Mouse (Mus musculus) thymus, postnatal 0 days (tissue): ENCODE results near the gene Gm10147. TPM values are rescaled to one million over a fixed set of nuclear protein-coding genes. Genes with fewer than 3 reads are reported as not detected.
"Not testable (repeated sequence)": the region's sequence is repeated elsewhere in the genome, so short reads cannot be mapped to it uniquely, and the experiment has no call there.

ENCODE experiments used
- DNase-seq: peaks from one replicate; pipeline ENCODE4 v3.0.0-alpha.2; 2015; ENCODE audit warnings: low spot score
- microRNA-seq: library from miRNA; unstranded; fragments of <30 nt; microRNA quantifications from one replicate; pipeline ENCODE4, GENCODE M21; 2016; ENCODE audit warnings: borderline number of aligned reads
- polyA plus RNA-seq: library from polyadenylated mRNA; unstranded; fragments of >200 nt; fragmentation: Nextera tagmentation; extraction: Ambion mirVana; gene quantifications from 2 replicates; pipeline ENCODE4 v1.2.1, GENCODE M21; 2015

Gene Gm10147
- polyA plus RNA-seq: not detected in 2 replicates

DNA sequence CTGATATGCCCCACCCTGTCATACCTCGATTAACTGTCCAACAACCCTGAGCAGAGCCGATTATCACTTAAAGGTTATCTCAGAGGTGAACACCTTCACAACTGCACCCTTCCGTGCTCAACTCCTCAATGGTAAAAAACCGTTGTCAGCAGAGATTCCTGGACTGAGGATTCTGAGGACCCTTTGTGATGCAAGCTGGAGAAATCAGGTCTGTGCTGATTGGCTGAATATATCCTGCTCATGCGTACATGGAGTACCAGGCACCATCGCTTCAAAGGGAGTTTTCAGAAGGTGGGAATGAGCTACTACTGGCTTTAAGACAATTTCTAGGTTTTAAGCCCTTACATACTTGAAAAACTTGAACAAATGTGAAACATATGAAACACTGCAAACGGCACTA is at the start of gene Gm10147:
Gene Gm10147, minus strand, starts transcription at position 101 of the 400 bp plus-strand sequence.
- DNase-seq: not testable (repeated sequence)

Small RNAs within 50 kb of the gene (microRNA-seq; reads per million reads assigned to microRNA genes)
- gene Gm44499: not detected
